Mouse (Mus musculus): Measurements from ENCODE around the gene Dpp6. TPM values are rescaled to one million over a fixed set of nuclear protein-coding genes. Genes with fewer than 3 reads are reported as not detected.

Gene Dpp6
- total RNA-seq, 4 experiments from 2014 or later = 0.35 to 0.71 (median 0.63) TPM

- DNase-seq (ENCODE audit: low spot score) = no peak
Measured at GRCm38 (mm10) chr5:27664111-27664510, 847.1 kb downstream of the Dpp6 start.

GRCm38 (mm10) chr5:27671487-27671886 is 854.5 kb downstream of the Dpp6 start:
- DNase-seq (ENCODE audit: low spot score) = no peak

- DNase-seq (ENCODE audit: low spot score) = no peak
Measured at GRCm38 (mm10) chr5:27677247-27677666, 860.3 kb downstream of the Dpp6 start.

- DNase-seq (ENCODE audit: low spot score) = no peak
Measured at GRCm38 (mm10) chr5:27679151-27679550, 862.1 kb downstream of the Dpp6 start.

GRCm38 (mm10) chr5:27680476-27680875 is 863.5 kb downstream of the Dpp6 start:
- DNase-seq (ENCODE audit: low spot score) = peak; percentile 13

- DNase-seq (ENCODE audit: low spot score) = no peak
Measured at GRCm38 (mm10) chr5:27685162-27685561, 868.2 kb downstream of the Dpp6 start.

- DNase-seq (ENCODE audit: low spot score) = no peak
Measured at GRCm38 (mm10) chr5:27685923-27686322, 868.9 kb downstream of the Dpp6 start.

- DNase-seq (ENCODE audit: low spot score) = no peak
Measured at GRCm38 (mm10) chr5:27687311-27687710, 870.3 kb downstream of the Dpp6 start.

- no peak for DNase-seq (ENCODE audit: low spot score)
Measured at GRCm38 (mm10) chr5:27702482-27702881, 885.5 kb downstream of the Dpp6 start.

GRCm38 (mm10) chr5:27705020-27705419 is 888.0 kb downstream of the Dpp6 start:
- no peak for DNase-seq (ENCODE audit: low spot score)

- peak; percentile 8 for DNase-seq (ENCODE audit: low spot score)
Measured at GRCm38 (mm10) chr5:27706551-27706950, 889.5 kb downstream of the Dpp6 start.

GRCm38 (mm10) chr5:27707283-27707682 is 890.3 kb downstream of the Dpp6 start:
- DNase-seq (ENCODE audit: low spot score) = no peak

GRCm38 (mm10) chr5:27708209-27708608 is 891.2 kb downstream of the Dpp6 start:
- peak; percentile 32 for DNase-seq (ENCODE audit: low spot score)

GRCm38 (mm10) chr5:27711461-27712192 is 894.6 kb downstream of the Dpp6 start:
- DNase-seq (ENCODE audit: low spot score) = no peak

GRCm38 (mm10) chr5:27714356-27714755 is 897.4 kb downstream of the Dpp6 start:
- no peak for DNase-seq (ENCODE audit: low spot score)

GRCm38 (mm10) chr5:27716026-27716425 is 899.0 kb downstream of the Dpp6 start:
- no peak for DNase-seq (ENCODE audit: low spot score)

GRCm38 (mm10) chr5:27717301-27717700 is 900.3 kb downstream of the Dpp6 start:
- DNase-seq (ENCODE audit: low spot score) = no peak

- no peak for DNase-seq (ENCODE audit: low spot score)
Measured at GRCm38 (mm10) chr5:27719311-27719710, 902.3 kb downstream of the Dpp6 start.

GRCm38 (mm10) chr5:27724460-27724859 is 907.5 kb downstream of the Dpp6 start:
- no peak for DNase-seq (ENCODE audit: low spot score)

GRCm38 (mm10) chr5:27730666-27731065 is 913.7 kb downstream of the Dpp6 start:
- no peak for DNase-seq (ENCODE audit: low spot score)

GRCm38 (mm10) chr5:27731392-27731791 is 914.4 kb downstream of the Dpp6 start:
- DNase-seq (ENCODE audit: low spot score) = no peak

GRCm38 (mm10) chr5:27732288-27732868 is 915.4 kb downstream of the Dpp6 start:
- no peak for DNase-seq (ENCODE audit: low spot score)

GRCm38 (mm10) chr5:27737168-27737567 is 920.2 kb downstream of the Dpp6 start:
- no peak for DNase-seq (ENCODE audit: low spot score)
